Mouse (Mus musculus) cortical plate, adult 2 months (tissue): ENCODE measurements around the gene Efcab7. TPM values are rescaled to one million over a fixed set of nuclear protein-coding genes. Genes with fewer than 3 reads are reported as not detected.

ENCODE experiments used
- H3K27ac ChIP-seq: fragments of 200-500 bp; 2 replicates; pipeline ENCODE4 v1.5.1; 2012; ENCODE audit warnings: low read length, control low read depth, inconsistent platforms; ENCODE audit not compliant: insufficient read depth
- H3K4me1 ChIP-seq: fragments of 200-500 bp; 2 replicates; pipeline ENCODE4 v1.6.1; 2011; ENCODE audit warnings: low read length; ENCODE audit not compliant: control insufficient read depth, insufficient read depth
- H3K4me3 ChIP-seq: fragments of 200-500 bp; 2 replicates; pipeline ENCODE4 v1.5.1; 2011; ENCODE audit warnings: mild to moderate bottlenecking, low read length, control low read depth; ENCODE audit not compliant: insufficient read depth
- CTCF ChIP-seq: fragments of 200-500 bp; IDR thresholded peaks from 2 replicates; pipeline ENCODE4 v1.5.1; 2011; ENCODE audit warnings: mild to moderate bottlenecking, control low read depth, low read length; ENCODE audit not compliant: insufficient read depth; ENCODE audit errors: extremely low read depth
- POLR2A ChIP-seq: fragments of 200-500 bp; IDR thresholded peaks from 2 replicates; pipeline ENCODE4 v1.6.1; 2011; ENCODE audit warnings: mild to moderate bottlenecking, low read length, control low read depth; ENCODE audit not compliant: insufficient read depth; ENCODE audit errors: extremely low read depth
- polyA plus RNA-seq: library from polyadenylated mRNA; depleted of rRNA; stranded (reverse); fragments of >200 nt; gene quantifications from 2 replicates; pipeline ENCODE4 v1.2.3, GENCODE M21; 2012

The Efcab7 gene
- polyA plus RNA-seq, 1 experiment = 7.2 TPM

DNA sequence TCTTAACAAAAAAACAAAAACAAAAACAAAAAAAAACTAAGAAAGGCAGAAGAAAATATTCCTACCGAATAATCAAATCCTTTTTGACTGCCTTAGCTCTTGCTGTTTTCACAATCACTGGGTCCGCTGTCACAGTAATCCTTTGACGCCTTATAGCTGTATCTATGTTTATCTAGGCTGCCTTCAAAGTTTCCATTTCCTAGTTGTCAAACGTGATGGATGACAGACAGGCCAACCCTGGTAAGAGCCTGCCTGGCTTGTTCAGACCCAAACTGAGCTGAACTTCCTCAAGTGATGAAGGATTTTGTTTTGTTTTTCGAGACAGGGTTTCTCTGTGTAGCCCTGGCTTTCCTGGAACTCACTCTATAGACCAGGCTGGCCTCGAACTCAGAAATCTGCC is 99.5 kb downstream of the Efcab7 start:
- no peak overlapping the region for H3K27ac ChIP-seq
- TF ChIP-seq POLR2A = no peak
- TF ChIP-seq CTCF = no peak
- no peak overlapping the region for H3K4me3 ChIP-seq
- H3K4me1 ChIP-seq = peaks cover 4% of the 10 kb centered on the region; the same call in 1 of the 2 replicates

DNA sequence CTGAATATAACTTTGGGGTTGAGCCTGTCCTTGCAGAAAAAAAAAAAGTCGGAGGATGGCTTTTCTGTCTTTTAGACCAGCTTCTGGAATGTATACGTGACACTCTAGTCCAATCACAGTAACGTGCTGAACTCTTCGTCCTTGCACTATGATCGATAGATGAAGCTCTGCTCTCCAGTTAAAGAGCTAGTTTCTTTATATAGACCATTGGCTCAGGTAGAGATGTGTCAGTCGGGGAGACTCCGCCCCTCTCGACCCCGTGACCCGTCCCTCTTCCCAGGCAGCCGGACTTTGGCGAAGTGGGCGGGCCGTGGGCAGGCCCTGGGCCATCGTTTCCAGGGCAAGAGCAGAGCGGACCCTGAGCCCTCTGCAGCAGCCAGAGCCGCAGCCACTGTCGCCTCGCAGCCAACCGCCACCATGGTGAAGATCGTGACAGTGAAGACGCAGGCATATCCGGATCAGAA is 100.2 kb downstream of the Efcab7 start, which contains the start of gene Pgm1:
Gene Pgm1 (plus strand): TSS at position 266 of the 464 bp plus-strand sequence.
- Histone ChIP-seq H3K27ac (peak within 1 kb of the TSS; percentile 90), H3K4me3 (peak within 1 kb of the TSS; percentile 95), H3K4me1 (peaks cover 4% of the 10 kb centered on the region; the same call in 1 of the 2 replicates)
- TF ChIP-seq POLR2A (peak; percentile 61; the same call in 1 of the 2 replicates), CTCF (no peak)

DNA sequence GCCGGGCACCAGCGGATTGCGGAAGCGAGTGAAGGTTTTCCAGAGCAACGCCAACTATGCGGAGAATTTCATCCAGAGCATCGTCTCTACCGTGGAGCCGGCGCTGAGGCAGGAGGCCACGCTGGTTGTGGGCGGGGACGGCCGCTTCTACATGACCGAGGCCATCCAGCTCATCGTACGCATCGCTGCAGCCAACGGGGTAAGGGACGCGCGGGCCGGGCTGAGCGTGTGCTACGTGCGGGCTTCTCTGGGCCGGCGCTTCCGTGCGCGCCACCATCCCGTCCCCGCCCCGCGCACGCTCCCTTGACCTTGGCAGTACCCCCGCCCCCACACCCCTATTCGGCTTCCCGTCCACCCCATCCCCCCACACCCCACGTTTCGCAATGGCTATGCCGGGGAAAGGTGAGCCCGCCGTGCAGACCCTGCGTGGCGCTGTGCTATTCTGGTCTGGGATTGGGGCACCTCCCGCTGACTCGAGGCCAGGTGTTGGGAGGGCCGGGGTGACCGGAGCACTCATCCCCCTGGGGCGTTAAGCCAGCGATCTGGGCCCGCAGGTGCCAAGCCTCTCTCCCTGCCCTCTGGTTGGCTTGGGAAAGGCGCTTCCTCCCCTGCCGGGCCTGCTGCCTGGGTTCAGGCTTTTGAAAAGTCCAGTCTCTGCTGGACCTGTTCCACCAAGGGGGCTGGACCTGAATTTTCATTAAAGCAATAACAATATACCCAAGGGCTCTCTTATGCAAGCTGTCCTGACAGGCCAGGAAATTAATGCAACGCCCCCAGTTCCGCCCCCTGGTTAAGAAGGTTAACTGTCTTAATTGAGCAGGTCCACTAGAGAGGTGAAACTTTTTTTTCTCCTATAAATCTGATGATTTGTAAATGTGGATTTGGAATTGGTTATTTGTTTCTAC is 100.9 kb downstream of the Efcab7 start, which contains the start of gene Itgb3bp:
Gene Itgb3bp (minus strand): TSS at position 201 of the 905 bp plus-strand sequence.
- peaks cover 4% of the 10 kb centered on the region; the same call in 1 of the 2 replicates for H3K4me1 ChIP-seq
- peak within 1 kb of the TSS; percentile 90 for H3K27ac ChIP-seq
- TF ChIP-seq POLR2A = peak; percentile 19; the same call in 1 of the 2 replicates
- TF ChIP-seq CTCF = no peak
- H3K4me3 ChIP-seq = peak within 1 kb of the TSS; percentile 95

DNA sequence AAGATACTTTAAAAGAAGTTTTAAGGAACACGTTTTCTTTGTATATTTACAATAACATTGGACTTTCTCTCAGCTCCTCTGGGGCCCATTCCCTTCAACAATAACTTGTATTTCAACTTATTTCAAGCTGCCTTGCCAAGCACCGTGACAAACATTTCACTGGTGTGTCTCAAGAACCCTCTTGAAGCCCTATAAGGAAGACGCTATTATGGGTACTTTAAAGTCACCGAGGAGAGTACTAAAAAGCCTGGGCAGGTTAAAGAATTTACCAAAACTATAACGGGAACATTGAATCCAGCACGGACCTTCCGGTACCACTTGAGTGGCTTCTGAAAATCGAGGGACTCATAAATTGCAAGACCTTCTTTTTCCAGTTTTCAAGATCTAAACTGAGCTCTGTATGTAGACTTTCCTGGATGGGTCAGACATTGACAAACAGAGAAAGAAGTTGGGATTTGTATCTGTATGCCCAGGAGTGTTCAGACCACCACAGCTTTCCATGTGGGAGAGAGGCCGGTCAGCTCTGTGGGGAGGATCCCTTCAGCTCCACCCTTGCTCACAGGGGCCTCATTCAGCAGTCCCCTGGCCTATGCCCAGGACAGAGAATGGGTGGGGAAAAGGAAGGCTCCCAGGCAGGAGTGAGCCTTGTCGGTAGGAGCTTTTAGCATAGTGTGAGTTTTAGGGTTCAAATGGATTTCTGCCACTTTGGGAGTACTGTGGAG is 101.7 kb downstream of the Efcab7 start:
- Histone ChIP-seq H3K27ac (peak overlapping the region; percentile 25; the same call in 1 of the 2 replicates), H3K4me3 (peak overlapping the region; percentile 95), H3K4me1 (peaks cover 4% of the 10 kb centered on the region; the same call in 1 of the 2 replicates)
- TF ChIP-seq CTCF (no peak), POLR2A (no peak)

DNA sequence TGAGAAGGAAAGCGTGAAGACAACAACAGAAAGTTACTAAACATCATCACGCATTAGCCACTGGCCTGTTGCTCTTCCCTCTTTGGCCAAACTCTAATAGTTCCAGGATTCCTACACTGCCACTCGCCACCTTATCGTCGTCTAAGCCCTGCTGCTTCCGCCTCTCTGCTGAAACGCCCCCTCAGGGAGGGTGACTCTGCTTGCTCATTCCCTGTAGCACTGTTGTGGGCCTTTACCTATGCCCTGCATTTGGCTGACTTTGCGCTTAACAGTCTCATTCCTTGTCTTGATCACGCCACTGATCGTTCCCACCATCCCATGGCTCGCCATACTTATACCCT is 102.2 kb downstream of the Efcab7 start:
- Histone ChIP-seq H3K27ac (no peak overlapping the region), H3K4me1 (peaks cover 4% of the 10 kb centered on the region; the same call in 1 of the 2 replicates), H3K4me3 (peak overlapping the region; percentile 95; the same call in 1 of the 2 replicates)
- TF ChIP-seq CTCF (no peak), POLR2A (no peak)

DNA sequence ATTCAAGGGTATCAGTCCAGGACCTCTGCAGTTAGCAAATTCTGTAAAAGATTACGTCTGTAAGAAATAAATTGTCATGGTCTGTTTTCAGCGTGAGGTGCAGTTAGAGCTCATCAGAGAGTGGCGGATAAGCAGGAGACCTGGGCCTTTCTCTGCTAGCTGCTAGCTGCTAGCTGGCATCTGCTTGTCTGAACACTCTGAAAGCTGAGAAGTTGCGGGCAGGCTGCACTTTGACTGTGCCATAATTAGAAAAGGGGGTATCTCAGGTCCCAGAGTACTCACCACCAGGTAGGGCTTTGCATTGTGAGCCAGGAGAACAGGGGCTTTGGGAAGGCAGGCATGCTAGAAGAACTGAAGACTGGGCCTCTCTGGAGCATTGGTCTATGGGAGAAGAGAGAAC is 102.8 kb downstream of the Efcab7 start:
- H3K4me3 ChIP-seq = no peak overlapping the region
- no peak overlapping the region for H3K27ac ChIP-seq
- TF ChIP-seq CTCF (no peak), POLR2A (no peak)
- H3K4me1 ChIP-seq = peaks cover 4% of the 10 kb centered on the region; the same call in 1 of the 2 replicates

DNA sequence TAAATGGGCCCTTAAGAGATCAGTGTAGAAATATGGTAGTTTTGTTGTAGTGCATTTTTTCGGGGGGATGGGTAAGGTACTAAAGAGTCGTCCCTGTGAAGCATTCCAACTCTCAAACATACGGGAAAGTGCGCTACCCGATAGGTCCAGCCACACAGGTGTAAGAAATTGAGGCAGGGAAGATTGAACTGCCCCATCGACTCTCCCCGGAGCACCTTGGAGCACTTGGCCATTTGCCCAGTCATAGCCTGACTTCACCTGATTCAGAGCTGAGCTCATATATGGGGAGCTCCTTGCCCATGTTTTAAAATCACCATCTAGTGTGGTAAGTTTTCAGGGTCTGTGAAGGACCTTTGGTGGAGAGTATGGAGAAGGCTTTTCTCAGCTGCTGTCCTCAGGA is 105.9 kb downstream of the Efcab7 start:
- no peak for TF ChIP-seq CTCF
- TF ChIP-seq POLR2A = no peak
- Histone ChIP-seq H3K4me1 (peaks cover 4% of the 10 kb centered on the region; the same call in 1 of the 2 replicates), H3K27ac (no peak overlapping the region)

DNA sequence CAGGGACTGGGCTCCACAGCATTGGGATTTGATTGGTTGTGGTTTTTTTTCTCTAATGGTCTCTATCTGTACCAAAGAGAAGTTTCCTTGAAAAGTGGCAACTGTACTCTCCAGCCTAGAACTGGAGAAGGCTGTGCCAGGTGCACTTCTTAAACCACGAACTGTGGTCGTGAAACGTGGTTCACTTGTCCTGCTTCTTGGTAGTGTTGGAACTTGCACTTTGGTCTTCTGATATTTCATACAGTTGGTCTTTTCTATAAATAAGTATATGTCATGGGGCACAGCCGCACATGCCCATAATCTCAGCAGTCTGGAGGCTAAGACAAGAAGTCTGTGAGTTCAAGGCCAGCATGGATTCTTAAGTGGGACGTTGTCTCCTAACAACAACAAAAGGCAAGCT is 107.3 kb downstream of the Efcab7 start:
- Histone ChIP-seq H3K4me1 (no peaks in the 10 kb centered on the region), H3K4me3 (no peak overlapping the region), H3K27ac (no peak overlapping the region)
- TF ChIP-seq POLR2A = no peak
- TF ChIP-seq CTCF = no peak

More for the DNA sequence above, 105.9 kb downstream of the Efcab7 start:
- no peak overlapping the region for H3K4me3 ChIP-seq

DNA sequence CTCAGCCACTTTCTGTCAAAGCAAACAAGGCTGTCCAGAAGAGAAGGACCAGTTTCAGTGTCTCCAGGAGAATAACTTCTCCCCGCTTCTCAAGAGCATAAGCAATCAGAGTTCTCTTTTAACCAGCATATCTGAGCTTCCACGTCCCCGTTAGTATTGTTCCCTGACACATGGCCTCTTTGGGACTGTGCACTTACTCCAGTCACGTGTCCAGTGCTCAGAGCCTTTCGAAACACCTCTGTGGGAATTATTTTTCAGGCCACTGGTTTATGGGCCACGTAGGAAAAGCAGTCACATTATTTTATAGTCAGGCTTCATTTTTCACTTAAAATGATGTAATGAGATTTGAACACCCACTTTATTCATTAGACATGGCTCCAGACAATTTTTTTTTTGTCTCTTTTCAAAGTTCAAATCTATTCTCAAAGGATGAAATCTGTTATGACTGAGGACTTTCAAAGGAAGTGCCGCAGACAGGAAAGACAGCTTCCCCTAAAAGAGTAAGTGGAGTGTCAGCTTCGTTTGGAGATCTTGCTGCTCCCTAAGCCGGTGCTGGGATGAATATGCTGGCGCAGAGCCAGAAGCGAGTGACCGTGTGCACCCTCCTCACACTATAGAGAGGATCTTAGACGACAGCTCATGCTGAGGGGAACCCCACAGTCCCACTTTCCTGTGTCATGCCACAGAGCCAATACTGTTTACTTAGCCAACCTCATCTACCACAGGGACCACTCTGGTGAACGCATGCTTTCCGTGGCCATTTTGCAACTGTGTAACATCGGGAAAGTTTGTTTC is 110.9 kb downstream of the Efcab7 start:
- Histone ChIP-seq H3K4me1 (no peaks in the 10 kb centered on the region), H3K27ac (no peak overlapping the region), H3K4me3 (no peak overlapping the region)
- TF ChIP-seq CTCF = no peak
- no peak for TF ChIP-seq POLR2A
